Mouse (Mus musculus): ENCODE data around the gene App.

DNA sequence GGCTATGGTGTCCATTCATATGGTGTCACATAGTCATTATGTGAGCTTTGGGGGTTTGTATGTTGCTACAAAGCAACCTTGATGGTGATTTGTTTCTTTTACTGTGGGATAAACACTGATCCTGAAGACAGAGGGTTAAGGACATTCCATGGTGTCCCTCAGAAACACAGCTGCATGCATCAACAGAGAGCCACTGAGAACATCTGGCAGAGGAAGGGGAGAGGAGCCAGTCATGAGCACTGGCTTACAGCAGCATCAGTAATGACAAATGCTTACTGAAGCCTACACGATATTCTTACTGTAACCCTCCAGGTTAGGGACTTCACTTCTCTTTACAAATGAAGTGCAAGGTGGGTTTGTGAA, 24.1 kb downstream of the App start:
- no peak for TF ChIP-seq CTCF (IDR thresholded peaks at IDR 0.05; ENCODE audit: low read depth, low read length)
- TF ChIP-seq POLR2A (IDR thresholded peaks at IDR 0.05; ENCODE audit: borderline replicate concordance, low read depth, low read length), result no peak

Measured in bone marrow macrophage, adult 2 months (primary cell).